Mouse (Mus musculus): ENCODE measurements at regions not wholly inside any gene's neighbourhood (a gene's known extent, or its start where the extent isn't known, plus 50 kb on each side); places are given as distances from the start of the nearest gene placed in this dataset.

DNA sequence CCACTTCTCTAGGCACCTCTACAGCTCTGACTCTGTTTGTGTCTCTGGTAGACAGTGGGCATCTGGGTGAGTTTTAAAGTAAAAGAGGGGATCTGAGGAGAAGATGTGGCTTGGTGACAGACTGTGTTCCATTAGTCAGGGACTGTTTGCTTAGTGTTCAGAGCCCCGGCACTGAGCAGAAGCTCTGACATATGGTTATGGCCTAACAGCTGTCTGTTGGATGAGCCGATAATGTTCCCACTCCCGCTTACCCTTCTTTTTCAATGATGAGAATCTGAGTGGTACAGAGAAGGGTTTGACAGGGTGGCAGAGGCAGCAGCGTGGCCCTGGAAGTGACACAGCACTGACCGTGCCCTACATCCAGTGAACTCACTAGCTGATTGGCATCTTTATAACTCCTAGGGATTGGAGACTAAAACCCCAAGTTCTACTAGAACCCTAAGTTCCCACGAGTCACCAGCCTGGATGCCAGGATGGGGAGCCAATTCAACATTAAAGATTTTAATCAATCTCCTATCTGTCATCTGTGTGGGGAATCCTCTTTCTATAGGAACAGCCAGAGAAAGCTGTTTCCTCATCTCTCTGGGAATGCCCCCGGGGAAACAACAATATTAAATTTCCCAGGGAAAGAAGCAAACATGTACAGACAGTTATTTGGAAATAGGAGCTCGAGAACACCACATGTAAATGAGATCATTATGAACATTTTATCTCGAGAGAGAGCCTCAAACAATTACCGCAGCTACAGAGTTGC is 266.6 kb downstream of the Gm19410 start:
- peaks cover 8% of the 10 kb centered on the region for H3K4me1 ChIP-seq (ENCODE audit: control insufficient read depth, insufficient read depth, low read length)

DNA sequence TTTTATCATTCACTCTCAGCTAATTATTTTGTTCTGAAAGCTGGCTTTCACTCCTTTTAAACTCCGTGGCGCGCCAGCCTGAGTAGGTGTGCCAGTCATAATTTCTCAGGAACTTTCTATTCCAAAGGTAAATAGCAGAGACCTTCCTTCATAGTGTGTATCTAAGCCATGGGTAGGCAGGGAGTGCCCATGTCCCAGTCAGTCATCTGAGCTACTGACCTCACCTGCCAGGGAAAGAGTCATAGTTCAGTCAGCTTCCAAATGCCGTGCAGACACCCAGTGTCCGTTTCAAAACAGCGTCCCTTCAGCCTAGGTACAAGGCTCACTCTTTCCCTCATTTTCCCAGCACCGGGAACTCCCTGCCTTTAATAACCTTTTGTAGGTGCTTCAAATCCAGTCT is 269.7 kb downstream of the Gm19410 start:
- H3K27me3 ChIP-seq (ENCODE audit: control insufficient read depth, insufficient read depth, low read length): no peaks in the 10 kb centered on the region
- H3K4me1 ChIP-seq (ENCODE audit: control insufficient read depth, insufficient read depth, low read length): peaks cover 6% of the 10 kb centered on the region; the same call in 1 of the 2 replicates
- H3K79me2 ChIP-seq (ENCODE audit: control insufficient read depth, insufficient read depth, low read length): no peaks in the 10 kb centered on the region
- H3K9ac ChIP-seq (ENCODE audit: low read depth, low read length): no peak overlapping the region
- no peak overlapping the region for H3K4me3 ChIP-seq (ENCODE audit: insufficient read depth, low read depth, low read length)
- no peak overlapping the region for H3K27ac ChIP-seq (replicated peaks; ENCODE audit: insufficient read depth, low read depth, low read length)
- WGBS: 55% methylated on average over 7 of the region's 7 CpGs
- no peak for TF ChIP-seq CTCF (IDR thresholded peaks at IDR 0.05; ENCODE audit: low read depth, low read length)
- TF ChIP-seq POLR2A (IDR thresholded peaks at IDR 0.05; ENCODE audit: extremely low read depth, insufficient read depth, low read length): no peak
- no peaks in the 10 kb centered on the region for H3K36me3 ChIP-seq (ENCODE audit: control insufficient read depth, insufficient read depth, low read length)
- DNase-seq (ENCODE audit: extremely low read depth, low read depth, low spot score): peak; percentile 42

More for the DNA sequence above, 266.6 kb downstream of the Gm19410 start:
- H3K4me3 ChIP-seq (ENCODE audit: insufficient read depth, low read depth, low read length): no peak overlapping the region
- no peak for DNase-seq (ENCODE audit: extremely low read depth, low read depth, low spot score)
- no peaks in the 10 kb centered on the region for H3K79me2 ChIP-seq (ENCODE audit: control insufficient read depth, insufficient read depth, low read length)
- WGBS: 89% methylated on average over 10 of the region's 10 CpGs
- no peaks in the 10 kb centered on the region for H3K27me3 ChIP-seq (ENCODE audit: control insufficient read depth, insufficient read depth, low read length)
- H3K27ac ChIP-seq (replicated peaks; ENCODE audit: insufficient read depth, low read depth, low read length): no peak overlapping the region
- no peaks in the 10 kb centered on the region for H3K36me3 ChIP-seq (ENCODE audit: control insufficient read depth, insufficient read depth, low read length)
- TF ChIP-seq CTCF (IDR thresholded peaks at IDR 0.05; ENCODE audit: low read depth, low read length): no peak
- no peak for TF ChIP-seq POLR2A (IDR thresholded peaks at IDR 0.05; ENCODE audit: extremely low read depth, insufficient read depth, low read length)
- H3K9ac ChIP-seq (ENCODE audit: low read depth, low read length): no peak overlapping the region

DNA sequence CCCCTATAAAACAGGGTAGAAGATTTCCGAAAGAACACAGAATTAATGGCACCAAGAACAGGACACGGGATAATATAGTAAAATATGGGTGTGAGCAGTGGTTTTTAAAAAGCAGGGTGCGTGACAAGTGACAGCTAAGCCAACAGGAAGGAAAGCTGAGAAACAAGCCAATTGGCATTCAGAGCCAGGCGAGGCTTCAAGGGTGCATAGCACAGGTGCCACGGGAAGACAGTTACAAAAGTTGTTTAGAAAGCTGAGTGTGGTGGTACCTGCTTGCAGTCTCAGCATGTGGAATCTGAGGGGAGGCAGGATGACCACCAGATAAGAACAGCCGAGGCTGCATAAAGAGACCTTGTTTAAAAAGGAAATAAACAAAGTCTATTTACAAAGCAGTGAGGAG is 270.7 kb downstream of the Gm19410 start:
- Histone ChIP-seq H3K9ac (ENCODE audit: low read depth, low read length) (no peak overlapping the region), H3K27me3 (ENCODE audit: control insufficient read depth, insufficient read depth, low read length) (no peaks in the 10 kb centered on the region), H3K79me2 (ENCODE audit: control insufficient read depth, insufficient read depth, low read length) (no peaks in the 10 kb centered on the region), H3K4me3 (ENCODE audit: insufficient read depth, low read depth, low read length) (no peak overlapping the region), H3K4me1 (ENCODE audit: control insufficient read depth, insufficient read depth, low read length) (peaks cover 2% of the 10 kb centered on the region; the same call in 1 of the 2 replicates), H3K27ac (replicated peaks; ENCODE audit: insufficient read depth, low read depth, low read length) (no peak overlapping the region), H3K36me3 (ENCODE audit: control insufficient read depth, insufficient read depth, low read length) (no peaks in the 10 kb centered on the region)
- DNase-seq (ENCODE audit: extremely low read depth, low read depth, low spot score): no peak
- TF ChIP-seq POLR2A (IDR thresholded peaks at IDR 0.05; ENCODE audit: extremely low read depth, insufficient read depth, low read length) (no peak), CTCF (IDR thresholded peaks at IDR 0.05; ENCODE audit: low read depth, low read length) (no peak)
- WGBS: 63% methylated on average over 6 of the region's 6 CpGs

DNA sequence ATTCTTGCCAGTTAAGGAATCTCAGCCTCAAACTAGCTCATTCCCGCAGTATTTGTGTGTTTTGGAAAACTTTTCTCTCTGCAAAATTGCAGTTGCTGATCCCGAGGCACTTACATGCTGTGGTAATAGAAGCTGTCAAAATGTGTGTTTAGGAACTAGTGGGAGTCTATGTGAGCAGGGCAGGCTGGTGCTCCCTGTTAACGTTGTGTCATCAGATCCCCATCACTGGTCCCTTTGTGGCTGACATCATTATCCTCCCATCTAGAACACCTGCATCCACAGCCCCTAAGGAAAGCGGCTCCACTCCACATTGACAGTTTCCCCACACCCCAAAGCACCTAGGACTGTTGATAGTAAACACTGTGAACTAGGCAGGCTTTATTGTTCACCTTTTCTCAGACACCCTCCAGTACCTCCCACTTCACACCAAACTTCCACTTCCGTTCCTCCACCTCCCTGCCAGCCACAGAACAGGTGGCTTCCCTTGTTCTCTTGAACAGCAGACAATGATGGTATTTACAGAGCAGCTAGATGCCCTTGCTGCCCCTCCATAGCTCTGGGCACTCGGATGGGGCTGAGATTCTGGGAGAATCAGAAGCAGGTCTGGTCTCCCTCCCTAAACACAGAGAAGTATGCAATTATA is 275.8 kb downstream of the Gm19410 start:
- Histone ChIP-seq H3K4me3 (ENCODE audit: insufficient read depth, low read depth, low read length) (no peak overlapping the region), H3K4me1 (ENCODE audit: control insufficient read depth, insufficient read depth, low read length) (no peaks in the 10 kb centered on the region), H3K27me3 (ENCODE audit: control insufficient read depth, insufficient read depth, low read length) (no peaks in the 10 kb centered on the region), H3K36me3 (ENCODE audit: control insufficient read depth, insufficient read depth, low read length) (no peaks in the 10 kb centered on the region), H3K9ac (ENCODE audit: low read depth, low read length) (no peak overlapping the region), H3K79me2 (ENCODE audit: control insufficient read depth, insufficient read depth, low read length) (no peaks in the 10 kb centered on the region), H3K27ac (replicated peaks; ENCODE audit: insufficient read depth, low read depth, low read length) (no peak overlapping the region)
- no peak for DNase-seq (ENCODE audit: extremely low read depth, low read depth, low spot score)
- no peak for TF ChIP-seq POLR2A (IDR thresholded peaks at IDR 0.05; ENCODE audit: extremely low read depth, insufficient read depth, low read length)
- TF ChIP-seq CTCF (IDR thresholded peaks at IDR 0.05; ENCODE audit: low read depth, low read length): no peak
- WGBS: 84% methylated on average over 6 of the region's 6 CpGs

DNA sequence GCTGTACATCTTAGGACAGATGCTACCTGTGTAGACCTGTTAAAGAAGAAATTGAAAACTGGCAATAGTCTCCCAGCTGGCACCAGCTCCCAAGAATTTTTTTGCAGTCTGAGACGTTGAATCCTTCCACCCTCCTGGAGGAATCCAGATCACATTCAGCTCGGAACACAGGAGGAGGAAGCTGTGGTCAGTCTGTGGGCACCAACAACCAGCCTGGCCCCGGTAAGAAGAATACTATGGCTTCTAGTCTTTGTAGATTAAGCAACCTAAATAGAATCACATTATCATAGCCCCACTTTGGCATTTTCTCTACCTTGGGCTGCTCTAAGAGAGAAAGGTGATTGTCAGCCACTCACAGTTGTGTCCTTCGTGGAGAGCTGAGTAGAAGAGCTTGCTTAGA is 277.0 kb downstream of the Gm19410 start:
- Histone ChIP-seq H3K4me3 (ENCODE audit: insufficient read depth, low read depth, low read length) (no peak overlapping the region), H3K36me3 (ENCODE audit: control insufficient read depth, insufficient read depth, low read length) (no peaks in the 10 kb centered on the region), H3K27ac (replicated peaks; ENCODE audit: insufficient read depth, low read depth, low read length) (no peak overlapping the region), H3K4me1 (ENCODE audit: control insufficient read depth, insufficient read depth, low read length) (no peaks in the 10 kb centered on the region), H3K27me3 (ENCODE audit: control insufficient read depth, insufficient read depth, low read length) (no peaks in the 10 kb centered on the region), H3K9ac (ENCODE audit: low read depth, low read length) (no peak overlapping the region), H3K79me2 (ENCODE audit: control insufficient read depth, insufficient read depth, low read length) (no peaks in the 10 kb centered on the region)
- 82% methylated on average over 4 of the region's 4 CpGs for WGBS
- TF ChIP-seq POLR2A (IDR thresholded peaks at IDR 0.05; ENCODE audit: extremely low read depth, insufficient read depth, low read length) (no peak), CTCF (IDR thresholded peaks at IDR 0.05; ENCODE audit: low read depth, low read length) (no peak)
- no peak for DNase-seq (ENCODE audit: extremely low read depth, low read depth, low spot score)
